Mouse (Mus musculus): ENCODE data around the gene Vipr1.

The Vipr1 gene

DNA sequence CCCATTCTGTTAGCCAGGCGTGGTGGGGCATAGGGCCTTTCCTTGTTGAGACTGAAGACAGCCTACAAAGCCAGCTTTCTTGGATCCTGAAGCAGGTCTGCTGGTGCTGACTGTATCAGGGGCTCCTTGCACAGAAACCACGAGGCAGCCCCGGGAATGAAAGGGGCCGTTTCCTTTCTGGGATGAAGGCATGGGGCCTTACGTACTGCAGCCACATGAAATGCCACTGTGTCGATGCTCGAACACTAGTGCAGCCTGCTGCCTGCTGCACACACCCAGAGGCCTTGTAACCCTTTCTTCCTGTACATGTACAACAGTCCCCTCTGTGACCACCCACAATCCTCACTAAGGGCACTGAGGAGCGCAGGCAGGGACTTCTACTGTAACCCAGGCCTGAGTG lies 38.7 kb downstream of the Vipr1 start:
- DNase-seq = no peak

- DNase-seq = no peak
These were observed 39.6 kb downstream of the Vipr1 start for GRCm38 (mm10) chr9:121682037-121682680.

DNA sequence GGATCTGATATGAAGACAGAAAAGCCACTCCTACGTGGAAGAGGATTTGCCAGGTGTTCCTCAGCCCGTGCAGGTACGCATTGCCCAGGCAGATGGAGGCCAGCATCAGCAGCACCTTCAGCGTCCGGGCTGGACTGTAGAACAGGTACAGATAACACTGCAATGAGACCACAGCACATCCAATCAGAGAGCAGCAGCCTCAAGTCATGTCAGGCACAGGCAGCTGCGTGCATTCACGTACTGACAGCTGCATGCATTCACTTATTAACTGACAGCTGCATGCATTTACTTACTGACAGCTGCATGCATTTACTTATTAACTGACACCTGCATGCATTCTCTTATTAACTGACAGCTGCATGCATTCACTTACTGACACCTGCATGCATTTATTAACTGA lies 42.2 kb downstream of the Vipr1 start:
- no peak for DNase-seq

DNA sequence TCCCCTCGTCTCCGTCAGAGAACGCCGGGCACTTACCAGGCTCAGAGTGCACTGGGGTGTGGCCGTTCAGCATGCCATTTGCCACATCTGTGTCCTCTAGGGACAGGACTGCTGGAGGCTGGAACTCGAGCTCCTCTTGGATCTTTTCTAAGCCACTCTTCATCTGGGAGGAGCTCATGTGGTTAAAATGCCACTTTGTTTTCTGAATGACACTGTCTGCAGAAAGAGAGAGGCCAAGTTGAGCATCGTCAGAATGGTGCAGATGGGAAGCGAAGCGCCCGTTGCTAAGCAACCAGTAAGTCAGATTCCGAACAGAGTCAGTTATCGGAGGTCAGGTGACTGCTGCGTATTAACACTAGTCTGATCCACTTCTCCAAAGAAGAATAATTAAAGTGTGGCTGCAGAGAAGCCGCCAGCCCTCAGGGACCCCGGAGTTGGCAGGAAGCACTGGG lies 47.7 kb downstream of the Vipr1 start:
- no peak for DNase-seq

DNA sequence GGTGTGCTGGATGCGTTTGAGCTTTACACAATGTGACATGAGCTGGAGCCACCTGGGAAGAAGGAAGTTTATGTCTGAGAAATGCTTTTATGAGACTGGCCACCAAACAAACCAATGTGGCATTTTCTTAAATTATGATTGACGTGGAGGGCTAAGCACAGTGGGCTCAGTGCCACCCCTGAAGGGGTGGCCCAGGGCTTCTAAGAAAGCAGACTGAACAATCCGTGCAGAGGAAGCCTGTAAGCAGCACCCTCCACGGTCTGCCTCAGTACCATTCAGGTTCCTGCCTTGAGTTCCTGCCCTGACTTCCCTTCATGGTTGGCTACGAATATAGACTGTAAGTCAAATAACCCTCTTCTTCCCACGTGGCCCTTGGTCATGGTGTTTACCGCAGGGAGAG lies 48.2 kb downstream of the Vipr1 start:
- no peak for DNase-seq

- DNase-seq = no peak
These were observed 52.2 kb downstream of the Vipr1 start for GRCm38 (mm10) chr9:121694736-121695135.

DNA sequence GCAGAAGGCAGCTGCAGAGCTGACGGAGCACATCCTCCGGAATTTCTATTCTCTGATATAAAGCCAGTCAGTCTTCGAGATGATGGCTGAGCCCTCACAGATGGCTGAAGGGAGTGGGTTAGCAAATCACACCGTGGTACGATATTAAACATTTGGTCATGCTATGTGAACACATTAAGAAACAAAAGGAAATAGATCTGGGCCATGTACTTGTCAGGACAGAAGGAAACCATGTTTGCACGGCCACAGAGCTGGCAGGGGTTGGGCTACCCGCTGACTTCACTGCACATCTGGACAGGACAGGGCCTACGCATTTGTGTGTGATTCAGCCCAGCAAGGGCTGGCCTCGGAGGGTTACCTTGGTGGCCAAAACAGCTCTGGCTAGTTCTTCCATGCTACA lies 54.1 kb downstream of the Vipr1 start:
- peak; percentile 48 to 86 for DNase-seq

- DNase-seq = peak; percentile 78 to 86
These were observed 54.9 kb downstream of the Vipr1 start for GRCm38 (mm10) chr9:121697150-121698049.

- DNase-seq = no peak
These were observed 61.7 kb downstream of the Vipr1 start for GRCm38 (mm10) chr9:121704261-121704645.

DNA sequence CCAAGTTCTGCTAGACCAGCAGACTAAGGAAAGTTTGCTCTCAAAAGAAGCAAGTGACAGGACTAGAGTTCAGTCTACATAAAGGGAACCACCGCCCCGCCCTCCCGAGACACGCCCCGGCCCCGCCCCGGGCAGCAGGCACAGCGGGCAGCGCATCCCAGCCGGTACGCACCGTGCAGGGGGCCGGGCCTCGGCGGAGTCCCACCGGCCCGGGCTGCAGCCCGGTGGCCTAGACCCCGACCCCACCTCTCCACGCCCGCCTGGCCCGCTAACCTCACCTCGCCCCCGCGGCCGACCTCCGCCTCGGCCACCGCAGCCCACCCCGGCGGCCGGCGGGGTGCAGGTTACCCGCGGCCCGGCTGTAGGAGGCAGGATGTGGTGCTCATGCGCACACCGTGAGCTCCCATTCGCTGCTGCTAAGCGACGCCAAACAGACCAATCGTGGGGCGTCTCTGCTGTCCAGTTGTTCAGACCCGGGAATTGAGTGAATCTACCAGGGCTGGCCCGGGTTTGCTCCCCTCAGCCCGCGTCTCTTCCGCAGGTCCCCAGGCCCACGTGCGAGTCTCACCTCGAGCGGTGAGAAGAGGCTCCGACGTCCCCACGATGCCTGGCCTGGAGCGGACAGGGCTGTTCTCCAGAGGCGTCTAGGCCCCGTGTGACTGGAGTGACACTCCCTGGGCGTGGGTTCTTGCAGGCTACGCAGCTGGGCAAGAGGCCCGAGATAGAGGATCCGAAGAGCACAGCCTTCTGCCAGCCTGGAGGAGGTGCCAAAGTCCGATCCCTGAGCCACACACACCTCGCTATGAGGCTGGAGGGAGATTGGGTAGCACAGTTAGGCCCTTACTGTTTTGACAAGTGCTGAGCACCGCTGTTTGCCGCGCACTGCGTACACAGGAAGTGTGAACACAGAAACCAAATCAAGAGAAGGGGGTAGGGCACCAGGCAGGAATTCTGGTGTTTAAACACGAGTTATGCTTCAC lies 62.4 kb downstream of the Vipr1 start, which contains the start of gene Sec22c:
Gene Sec22c, minus strand, starts transcription at position 845 of the 980 bp plus-strand sequence.
- peak; percentile 92 to 94 for DNase-seq

DNA sequence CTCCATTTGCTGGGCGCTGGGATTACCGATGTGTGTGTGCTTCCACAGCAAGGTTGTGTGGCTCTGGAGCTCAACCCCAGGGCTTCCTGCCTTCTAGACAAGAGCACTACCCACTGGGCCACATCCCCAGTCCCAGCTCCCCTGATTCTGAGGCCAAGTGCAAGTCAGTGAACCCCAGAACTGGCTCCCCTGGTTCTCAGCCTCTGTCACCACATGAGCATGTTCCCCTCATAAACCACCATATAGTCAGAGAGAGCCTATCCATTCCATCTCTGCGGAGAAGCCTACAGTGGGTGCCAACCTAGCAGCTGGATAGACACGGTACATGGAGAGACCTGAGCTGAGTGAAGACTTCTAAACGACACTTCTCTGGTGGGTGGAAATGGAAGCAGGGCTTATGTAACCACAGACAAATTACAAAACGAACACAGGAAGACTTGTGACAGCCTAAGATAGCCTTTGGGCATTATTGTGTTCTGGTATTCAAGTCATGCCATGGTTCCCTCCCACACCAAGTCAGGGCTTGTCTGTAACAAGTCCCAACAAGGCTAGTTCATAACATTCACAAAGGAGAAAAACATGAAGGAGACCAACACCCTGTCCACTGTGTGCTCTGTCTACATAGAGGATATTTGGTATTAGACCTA lies 63.6 kb downstream of the Vipr1 start:
- DNase-seq = no peak

DNA sequence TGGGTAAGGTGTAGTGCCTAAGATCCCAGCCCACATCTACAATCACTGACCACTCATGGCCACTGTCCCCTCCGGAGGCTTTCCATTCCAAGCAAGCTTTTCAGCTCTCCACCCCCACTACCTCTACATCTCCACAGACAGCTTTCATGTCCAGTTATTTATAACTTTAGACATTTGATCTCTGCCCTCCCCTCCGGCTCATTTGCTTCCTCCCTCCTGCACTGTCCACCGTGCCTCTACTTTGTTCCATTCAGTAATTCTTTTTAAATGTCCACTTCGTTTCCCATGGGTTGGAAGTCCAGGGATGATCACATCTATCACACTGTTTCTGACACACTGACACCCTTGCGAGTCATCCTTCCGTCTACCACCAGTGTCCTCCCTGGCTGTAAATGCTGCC lies 65.3 kb downstream of the Vipr1 start:
- no peak for DNase-seq

GRCm38 (mm10) chr9:121708506-121709486 lies 66.3 kb downstream of the Vipr1 start:
- DNase-seq = no peak

DNA sequence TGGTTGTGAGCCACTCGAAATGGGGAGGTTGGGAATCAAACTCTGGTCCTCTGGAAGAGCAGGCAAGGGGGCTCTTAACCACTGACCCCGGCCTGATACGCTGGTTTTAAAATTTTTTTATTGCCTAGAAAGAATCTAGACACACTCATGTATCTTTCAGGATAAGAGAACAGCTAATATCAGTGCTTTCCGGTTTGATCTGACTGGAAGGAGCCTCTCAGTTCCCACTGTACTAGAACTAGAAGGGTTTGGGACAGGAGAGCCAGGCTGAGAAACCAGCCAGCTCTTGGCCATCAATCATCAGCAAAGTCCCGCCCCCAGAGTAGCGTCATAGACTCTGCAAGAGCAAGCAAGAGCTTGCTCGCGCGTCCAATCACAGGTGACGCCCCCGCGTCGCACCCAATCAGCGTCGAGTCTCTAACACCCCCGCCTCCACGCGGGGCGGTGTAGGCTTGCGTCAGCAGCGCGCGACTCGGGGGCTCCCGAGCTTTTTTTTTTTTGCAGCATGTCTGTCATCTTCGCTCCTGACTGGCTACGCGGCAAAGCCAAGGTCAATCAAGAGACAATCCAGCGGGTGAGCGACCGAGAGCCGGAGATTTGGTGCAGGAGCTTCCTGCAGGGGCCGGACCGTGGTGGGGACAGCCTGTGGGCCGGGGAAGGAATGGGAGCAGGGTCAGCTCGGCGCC lies 67.5 kb downstream of the Vipr1 start, which contains the start of gene Ss18l2:
Gene Ss18l2, plus strand, starts transcription at position 432 of the 686 bp plus-strand sequence.
- peak; percentile 98 to 99 for DNase-seq

DNA sequence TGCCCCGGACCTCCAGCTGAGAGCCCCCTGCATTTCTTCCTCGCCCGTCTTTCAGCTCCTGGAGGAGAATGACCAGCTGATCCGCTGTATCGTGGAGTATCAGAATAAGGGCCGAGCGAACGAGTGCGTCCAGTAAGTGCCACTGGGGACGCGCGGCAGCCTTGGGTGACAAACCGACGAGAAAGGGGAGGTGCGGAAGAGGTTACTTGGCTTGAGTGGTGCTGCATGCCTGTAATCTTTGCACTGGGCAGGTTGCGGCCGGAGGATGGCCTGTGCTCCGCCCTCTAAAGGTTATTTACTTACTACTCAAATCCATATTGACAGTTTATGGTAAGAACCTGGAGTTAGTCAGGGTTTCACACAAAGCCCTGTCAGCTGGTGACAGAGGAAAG lies 68.1 kb downstream of the Vipr1 start:
- DNase-seq = no peak

DNA sequence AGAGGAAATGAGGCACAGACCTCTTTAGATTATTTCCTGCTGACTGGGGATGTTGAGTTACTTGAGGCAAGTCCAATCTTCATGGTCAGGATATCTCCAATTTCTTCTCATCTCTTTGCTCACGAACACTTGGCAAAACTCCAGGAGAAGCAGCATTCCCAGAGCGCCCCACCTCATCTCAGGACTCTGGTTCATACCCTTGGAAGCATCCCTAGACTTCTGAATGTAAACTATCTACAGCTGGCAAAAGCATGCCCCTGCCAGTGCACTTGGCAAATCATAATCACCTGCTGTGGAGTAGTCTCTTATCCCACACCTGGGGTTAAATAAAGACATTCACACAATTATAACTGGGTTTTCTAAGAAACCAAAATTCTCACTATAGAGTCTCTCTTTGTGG lies 74.5 kb downstream of the Vipr1 start:
- DNase-seq = no peak

- DNase-seq = peak in 1 of 2 experiments; percentile 32
These were observed 75.7 kb downstream of the Vipr1 start for GRCm38 (mm10) chr9:121718070-121718705.

DNA sequence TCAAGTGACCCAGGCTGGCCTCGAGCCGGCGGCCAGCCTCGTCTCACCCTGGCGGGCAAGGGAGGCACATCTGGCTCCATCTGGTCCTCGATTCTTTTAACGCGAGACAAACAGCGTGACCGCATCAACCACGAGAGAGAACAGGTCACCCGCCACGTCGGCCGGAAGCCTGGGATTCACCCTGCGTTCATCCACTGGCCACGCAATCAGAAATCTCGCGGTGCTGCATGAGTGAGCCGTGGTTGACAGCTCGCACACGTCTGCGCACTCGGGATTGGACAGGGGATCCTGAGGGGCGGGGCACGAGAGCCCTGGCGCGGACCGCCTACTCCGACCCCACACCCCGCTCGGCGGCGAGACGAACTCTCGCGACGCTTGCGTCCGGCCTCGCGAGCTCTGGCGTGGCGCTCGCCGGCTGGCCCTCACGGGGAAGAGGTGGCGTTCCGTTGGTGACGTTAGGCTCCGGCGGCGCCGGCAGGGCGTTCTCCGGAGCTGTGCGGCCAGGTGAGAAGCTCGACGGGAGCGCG lies 76.3 kb downstream of the Vipr1 start, which contains the start of gene Nktr:
Gene Nktr, plus strand, starts transcription at position 378 of the 527 bp plus-strand sequence.
- peak; percentile 98 to 100 for DNase-seq
